Mouse (Mus musculus) erythroblast, embryonic 14.5 days (primary cell): ENCODE data around the gene Arhgap40. TPM values are rescaled to one million over a fixed set of nuclear protein-coding genes. Genes with fewer than 3 reads are reported as not detected.

Experiments
- H3K27me3 ChIP-seq: 2 replicates; pipeline ENCODE4 v1.6.1; 2012; ENCODE audit warnings: inconsistent platforms; ENCODE audit not compliant: control insufficient read depth
- H3K36me3 ChIP-seq: 2 replicates; pipeline ENCODE4 v1.6.1; 2012; ENCODE audit warnings: mild to moderate bottlenecking, inconsistent platforms; ENCODE audit not compliant: control insufficient read depth
- H3K4me1 ChIP-seq: 2 replicates; pipeline ENCODE4 v1.6.1; 2012; ENCODE audit warnings: inconsistent platforms; ENCODE audit not compliant: control insufficient read depth
- H3K4me3 ChIP-seq: replicated peaks from 2 replicates; pipeline ENCODE3; 2012; ENCODE audit warnings: moderate library complexity, mild to moderate bottlenecking, inconsistent platforms
- H3K9me3 ChIP-seq: 2 replicates; pipeline ENCODE4 v1.6.1; 2012; ENCODE audit warnings: low read length, inconsistent platforms, mixed read lengths; ENCODE audit not compliant: control insufficient read depth
- GATA1 ChIP-seq: IDR thresholded peaks from 2 replicates; pipeline ENCODE4 v1.6.1; 2012; ENCODE audit warnings: low read length, inconsistent platforms, mixed read lengths
- TAL1 ChIP-seq: IDR thresholded peaks from 3 replicates; pipeline ENCODE4 v1.6.1; 2012; ENCODE audit warnings: low read length, inconsistent platforms, mixed read lengths
- polyA plus RNA-seq: library from polyadenylated mRNA; stranded (reverse); fragments of >175 nt; gene quantifications from 2 replicates; pipeline ENCODE4 v1.2.3, GENCODE M21; 2012

The Arhgap40 gene
- not detected in 2 replicates for polyA plus RNA-seq

DNA sequence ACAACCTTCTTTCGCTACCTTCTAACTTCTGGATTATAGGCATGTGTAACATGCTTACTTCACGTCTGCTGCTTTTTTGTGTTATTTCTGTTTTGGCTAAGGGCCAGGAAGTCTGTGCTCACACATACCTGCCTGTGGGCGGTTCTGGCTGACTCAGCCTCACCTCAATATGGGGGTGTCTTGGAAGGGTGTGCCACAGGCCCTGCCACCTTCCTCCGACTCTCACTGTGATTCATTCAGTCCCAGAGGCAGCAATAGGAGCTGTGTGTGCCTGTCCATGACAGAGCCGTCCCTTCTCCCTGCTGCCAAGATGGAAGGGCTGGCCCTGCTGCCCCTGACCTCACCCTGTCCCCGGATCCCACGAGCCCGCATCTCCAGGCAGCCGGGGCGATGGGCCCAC lies at the start of gene Arhgap40:
Gene Arhgap40, plus strand, starts transcription at position 269 of the 400 bp plus-strand sequence.
- Histone ChIP-seq H3K36me3 (no peaks in the 10 kb centered on the region), H3K4me1 (no peaks in the 10 kb centered on the region), H3K27me3 (no peaks in the 10 kb centered on the region), H3K9me3 (peaks cover 2% of the 10 kb centered on the region; the same call in 1 of the 2 replicates), H3K4me3 (no peak within 1 kb of the TSS)
- TF ChIP-seq GATA1 (no peak), TAL1 (no peak)

DNA sequence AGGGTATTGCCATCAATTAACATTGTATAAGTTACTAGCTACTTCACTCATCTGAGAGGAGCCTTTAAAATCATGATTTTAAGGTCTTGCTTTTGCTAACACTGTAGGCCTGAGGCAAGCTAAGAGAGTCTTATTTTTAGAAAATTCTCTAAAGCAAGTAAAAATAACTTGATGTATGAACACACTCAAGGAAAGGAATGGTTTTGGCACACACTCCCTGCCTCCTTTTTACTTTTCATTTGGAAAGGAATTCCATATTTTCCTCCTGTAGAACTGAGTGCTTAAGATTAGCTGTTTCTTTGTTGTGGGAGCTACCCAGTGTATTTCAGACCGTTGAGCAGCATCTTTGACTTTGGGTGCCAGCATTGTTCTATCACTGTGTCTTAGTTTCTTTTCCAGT lies 38.4 kb upstream of the Arhgap40 start:
- Histone ChIP-seq H3K9me3 (no peaks in the 10 kb centered on the region), H3K4me3 (no peak overlapping the region), H3K4me1 (no peaks in the 10 kb centered on the region), H3K36me3 (peaks cover 63% of the 10 kb centered on the region), H3K27me3 (no peaks in the 10 kb centered on the region)
- TF ChIP-seq TAL1: no peak

DNA sequence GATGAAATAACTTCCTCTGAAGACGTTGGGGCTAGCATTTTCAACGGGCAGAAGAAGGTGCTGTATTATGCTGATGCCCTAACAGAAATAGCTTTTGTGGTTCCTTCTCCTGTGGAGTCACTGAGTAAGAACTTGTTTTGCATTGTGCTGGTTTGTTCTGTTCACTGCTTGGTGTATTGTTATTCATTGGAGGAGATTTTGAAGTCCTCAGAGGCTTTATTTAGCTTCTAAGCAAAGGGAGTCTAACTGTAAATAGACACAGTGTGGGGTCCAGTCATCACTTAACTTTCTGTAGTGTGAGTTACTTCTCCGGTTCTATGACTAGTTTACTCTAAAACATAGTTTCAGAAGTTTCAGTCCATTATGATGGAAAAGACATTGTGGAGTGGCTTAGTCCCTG lies 35.0 kb upstream of the Arhgap40 start:
- Histone ChIP-seq H3K27me3 (no peaks in the 10 kb centered on the region), H3K9me3 (no peaks in the 10 kb centered on the region), H3K36me3 (peaks cover 76% of the 10 kb centered on the region), H3K4me1 (no peaks in the 10 kb centered on the region), H3K4me3 (no peak overlapping the region)
- TF ChIP-seq GATA1: no peak
- TF ChIP-seq TAL1: no peak

DNA sequence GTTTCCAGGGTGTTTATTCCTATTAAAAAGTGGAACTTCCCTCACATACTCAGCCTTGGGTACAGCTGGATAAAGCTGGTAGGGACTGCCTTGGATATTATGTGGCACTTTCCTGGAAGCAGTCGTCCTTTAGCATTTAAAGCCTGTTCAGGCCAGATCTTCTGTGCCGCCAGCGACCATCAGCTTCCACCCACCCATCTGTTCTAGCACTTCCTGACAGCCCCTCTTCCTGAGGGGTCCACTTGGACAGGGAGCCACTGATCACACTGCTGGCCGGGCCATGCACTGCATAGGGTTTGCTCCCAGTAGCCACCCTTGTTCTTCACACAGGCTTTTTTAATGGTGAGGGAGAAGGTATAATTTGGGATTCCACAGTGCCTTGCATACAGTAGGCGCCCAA lies 14.1 kb upstream of the Arhgap40 start:
- no peaks in the 10 kb centered on the region for H3K27me3 ChIP-seq
- H3K36me3 ChIP-seq: peaks cover 57% of the 10 kb centered on the region
- no peak for TF ChIP-seq TAL1

DNA sequence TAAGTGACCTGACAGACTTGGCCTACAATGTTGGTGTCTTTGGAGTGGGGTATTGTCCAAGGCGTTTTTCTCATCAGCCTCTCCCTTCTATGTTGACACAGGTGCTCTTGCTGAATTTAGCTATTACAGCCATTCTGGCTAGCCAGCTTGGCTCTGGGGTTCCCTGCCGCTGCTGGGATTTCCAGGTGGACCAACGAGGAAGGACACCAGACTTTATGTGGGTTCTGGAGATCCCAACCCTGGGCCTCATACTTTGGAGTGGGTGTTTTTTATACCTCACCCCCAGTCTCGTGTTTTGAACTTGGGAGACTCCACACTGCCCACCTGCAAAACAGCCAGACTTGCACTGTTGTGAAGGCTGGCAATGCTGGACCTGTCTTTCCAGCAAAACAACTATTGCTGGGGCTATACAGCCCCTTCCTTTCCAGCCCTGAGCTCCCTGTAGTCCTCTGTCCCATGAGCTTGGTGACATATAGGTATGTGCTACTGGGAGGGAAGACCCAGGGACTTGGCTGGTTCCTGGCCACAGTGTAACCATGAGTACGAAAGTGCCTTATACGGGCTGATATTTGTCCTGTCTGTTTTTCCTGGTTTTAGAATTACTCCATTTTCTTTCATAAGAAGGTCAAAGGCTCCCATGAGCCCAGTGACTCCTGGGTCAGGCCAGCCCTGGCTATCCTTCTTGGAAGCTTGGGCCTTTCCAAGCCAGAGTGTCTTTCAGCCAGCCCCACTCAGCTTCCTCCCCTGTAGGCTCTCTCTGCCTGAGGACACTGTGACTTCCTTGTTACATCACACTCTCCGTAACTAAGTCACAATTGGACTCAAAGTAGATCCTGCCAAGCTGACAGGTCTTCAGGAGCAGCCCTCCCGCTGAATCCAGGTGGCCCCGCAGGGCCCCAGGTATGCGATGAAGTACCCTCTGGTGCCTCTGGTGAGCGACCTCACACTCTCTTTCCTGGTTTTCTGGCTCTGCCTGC lies 10.5 kb upstream of the Arhgap40 start, which contains the start of gene Adig:
Gene Adig, plus strand, starts transcription at position 777 of the 977 bp plus-strand sequence.
- Histone ChIP-seq H3K4me3 (no peak within 1 kb of the TSS), H3K27me3 (no peaks in the 10 kb centered on the region), H3K9me3 (no peaks in the 10 kb centered on the region), H3K4me1 (no peaks in the 10 kb centered on the region), H3K36me3 (peaks cover 24% of the 10 kb centered on the region)
- no peak for TF ChIP-seq GATA1
- no peak for TF ChIP-seq TAL1

More for the DNA sequence above, 14.1 kb upstream of the Arhgap40 start:
- no peaks in the 10 kb centered on the region for H3K4me1 ChIP-seq
- H3K4me3 ChIP-seq: no peak overlapping the region
- H3K9me3 ChIP-seq: no peaks in the 10 kb centered on the region

DNA sequence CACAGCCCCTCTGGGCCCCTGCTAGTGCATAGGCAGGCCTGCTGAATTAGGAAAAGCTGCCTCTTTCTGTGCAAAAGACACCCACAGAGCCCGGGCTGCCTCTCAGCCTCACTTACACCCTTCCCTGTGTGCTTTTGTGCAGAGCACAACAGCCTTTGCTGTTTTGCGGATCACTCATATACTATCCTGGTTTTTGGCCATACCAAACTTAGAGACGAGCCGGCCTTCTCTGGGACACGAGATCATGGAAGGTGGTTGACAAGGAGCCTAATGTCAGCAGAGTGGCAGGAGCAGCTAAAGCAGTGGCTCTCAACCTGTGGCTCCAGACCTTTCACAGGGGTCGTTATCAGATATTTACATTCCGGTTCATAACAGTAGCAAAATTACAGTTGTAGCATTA lies 9.4 kb upstream of the Arhgap40 start:
- Histone ChIP-seq H3K27me3 (no peaks in the 10 kb centered on the region), H3K36me3 (peaks cover 14% of the 10 kb centered on the region), H3K4me1 (no peaks in the 10 kb centered on the region), H3K4me3 (no peak overlapping the region), H3K9me3 (no peaks in the 10 kb centered on the region)
- TF ChIP-seq GATA1 (no peak), TAL1 (no peak)

DNA sequence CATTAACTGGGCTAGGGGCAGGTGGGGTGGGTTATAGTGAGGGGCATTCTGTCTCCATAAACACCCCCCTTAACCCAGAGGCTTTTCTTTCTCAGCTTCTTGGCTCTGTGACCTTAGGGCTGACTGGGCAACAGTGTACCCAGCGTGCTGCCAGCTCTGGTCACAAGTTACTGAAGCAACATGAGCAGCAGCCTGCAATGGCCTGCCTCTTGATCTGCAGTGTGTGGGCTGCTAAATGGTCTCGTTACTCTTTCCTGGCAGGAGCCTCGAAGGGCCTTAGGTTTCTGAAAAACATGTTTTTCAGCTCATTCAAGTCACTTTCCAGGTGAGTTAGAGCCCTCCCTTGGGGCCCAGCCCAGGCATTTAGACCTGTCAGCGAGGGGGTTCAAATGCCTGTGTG lies 8.9 kb upstream of the Arhgap40 start:
- Histone ChIP-seq H3K4me3 (no peak overlapping the region), H3K4me1 (no peaks in the 10 kb centered on the region), H3K27me3 (no peaks in the 10 kb centered on the region), H3K9me3 (no peaks in the 10 kb centered on the region), H3K36me3 (peaks cover 10% of the 10 kb centered on the region)
- no peak for TF ChIP-seq TAL1
- no peak for TF ChIP-seq GATA1

DNA sequence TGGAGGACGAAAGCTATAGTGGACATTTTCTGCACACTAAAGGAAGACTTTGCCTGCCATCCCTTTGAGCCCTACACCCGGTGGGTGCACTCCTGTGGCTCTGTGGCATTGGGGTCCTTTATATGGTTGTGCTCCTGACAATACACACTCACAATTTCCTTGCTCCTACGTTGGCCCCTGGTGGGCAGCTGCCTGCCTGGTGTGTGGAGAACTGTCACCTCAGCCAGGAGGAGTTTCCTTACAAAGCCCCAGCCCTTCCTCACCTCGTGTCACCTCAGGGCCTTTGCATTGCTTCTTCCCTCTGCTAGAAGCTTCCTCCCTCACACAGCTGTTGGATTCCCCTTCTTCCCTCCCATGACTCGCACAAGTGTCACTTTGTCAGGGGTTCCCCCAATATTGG lies 6.1 kb upstream of the Arhgap40 start:
- Histone ChIP-seq H3K9me3 (peaks cover 1% of the 10 kb centered on the region; the same call in 1 of the 2 replicates), H3K4me1 (no peaks in the 10 kb centered on the region), H3K4me3 (no peak overlapping the region), H3K27me3 (no peaks in the 10 kb centered on the region), H3K36me3 (no peaks in the 10 kb centered on the region)
- TF ChIP-seq GATA1: no peak
- TF ChIP-seq TAL1: no peak

DNA sequence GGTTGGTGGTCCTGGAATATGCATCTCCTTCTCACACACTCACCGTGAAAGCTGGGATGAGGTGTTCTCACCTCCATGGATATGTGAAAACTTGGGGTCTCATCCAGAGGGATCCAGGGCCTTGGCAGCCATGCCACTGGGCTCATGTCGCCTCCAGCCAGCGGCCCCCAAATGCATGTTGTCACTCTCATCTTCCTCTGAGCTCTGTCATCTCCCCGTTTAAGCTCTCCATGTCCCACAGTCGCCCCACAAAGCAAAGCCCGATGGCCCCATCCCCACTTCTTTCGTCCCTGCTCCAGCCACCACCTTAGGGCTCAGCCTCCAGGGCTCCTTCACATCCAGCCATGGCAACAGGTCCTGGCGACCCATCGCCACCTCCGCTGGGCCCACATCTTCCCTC lies 5.5 kb upstream of the Arhgap40 start:
- Histone ChIP-seq H3K27me3 (no peaks in the 10 kb centered on the region), H3K4me1 (no peaks in the 10 kb centered on the region), H3K4me3 (no peak overlapping the region), H3K9me3 (peaks cover 2% of the 10 kb centered on the region; the same call in 1 of the 2 replicates), H3K36me3 (no peaks in the 10 kb centered on the region)
- TF ChIP-seq TAL1 (no peak), GATA1 (no peak)
